Mouse (Mus musculus): ENCODE data around the gene Cd207.
"Not testable (repeated sequence)": the region's sequence is repeated elsewhere in the genome, so short reads cannot be mapped to it uniquely, and the experiment has no call there.

- not testable (repeated sequence) for TF ChIP-seq EP300 (optimal IDR thresholded peaks at IDR 0.05); CTCF (IDR thresholded peaks at IDR 0.05; ENCODE audit: low read depth)
Observed at GRCm38 (mm10) chr6:83634631-83635030, 43.0 kb downstream of the Cd207 start.
